Mouse (Mus musculus) heart, embryonic 13.5 days (tissue): ENCODE data around the gene Stat1. TPM values are rescaled to one million over a fixed set of nuclear protein-coding genes. Genes with fewer than 3 reads are reported as not detected.

Experiments
- ATAC-seq: fragments of 200-750 bp; cut with Nextera tagmentation; 2 replicates; pipeline ENCODE4 v1.8.0; 2017; ENCODE audit warnings: moderate TSS enrichment; ENCODE audit not compliant: insufficient number of reproducible peaks, low FRiP score, low TSS enrichment; ENCODE audit errors: extremely low read depth
- H3K27ac ChIP-seq: fragments of 300-500 bp; sonication (generic); replicated peaks from 2 replicates; pipeline ENCODE4 v1.5.1; 2015; ENCODE audit warnings: moderate library complexity, mild to moderate bottlenecking, inconsistent platforms
- H3K27me3 ChIP-seq: fragments of 300-500 bp; sonication (generic); replicated peaks from 2 replicates; pipeline ENCODE4 v1.6.1; 2015; ENCODE audit warnings: mild to moderate bottlenecking, inconsistent platforms
- H3K36me3 ChIP-seq: fragments of 300-500 bp; sonication (generic); 2 replicates; pipeline ENCODE4 v1.6.1; 2015; ENCODE audit warnings: mild to moderate bottlenecking, inconsistent platforms
- H3K4me1 ChIP-seq: fragments of 300-500 bp; sonication (generic); 2 replicates; pipeline ENCODE4 v1.6.1; 2015; ENCODE audit warnings: inconsistent platforms
- H3K4me2 ChIP-seq: fragments of 300-500 bp; sonication (generic); 2 replicates; pipeline ENCODE4 v1.6.1; 2015; ENCODE audit warnings: inconsistent platforms, mild to moderate bottlenecking, moderate library complexity
- H3K4me3 ChIP-seq: fragments of 300-500 bp; sonication (generic); 2 replicates; pipeline ENCODE4 v1.5.1; 2015; ENCODE audit warnings: moderate library complexity, mild to moderate bottlenecking, inconsistent platforms
- H3K9ac ChIP-seq: fragments of 300-500 bp; sonication (generic); 2 replicates; pipeline ENCODE4 v1.6.1; 2015; ENCODE audit warnings: inconsistent platforms, mild to moderate bottlenecking, moderate library complexity
- H3K9me3 ChIP-seq: fragments of 300-500 bp; sonication (generic); 2 replicates; pipeline ENCODE4 v1.6.1; 2016; ENCODE audit warnings: inconsistent platforms
- WGBS: fragments of 180-500 bp; shearing (Covaris S2); methylation state at CpG from one replicate; pipeline ENCODE4 v1.1.7; 2015; ENCODE audit warnings: mixed read lengths; 5-methylcytosine and 5-hydroxymethylcytosine counted together
- polyA plus RNA-seq: library from polyadenylated mRNA; unstranded; fragments of >200 nt; fragmentation: Nextera tagmentation; extraction: Ambion mirVana; gene quantifications from 2 replicates; pipeline ENCODE4 v1.2.1, GENCODE M21; 2015

Gene Stat1
- polyA plus RNA-seq, 1 experiment from 2014 or later: 27.2 TPM

GRCm38 (mm10) chr1:52163707-52164457, 44.6 kb downstream of the Stat1 start:
- H3K27me3 ChIP-seq: no peaks in the 10 kb centered on the region
- H3K4me1 ChIP-seq: no peaks in the 10 kb centered on the region; the same call in 1 of the 2 replicates
- H3K4me3 ChIP-seq: no peak overlapping the region
- no peak overlapping the region for H3K27ac ChIP-seq
- ATAC-seq: no peak
- H3K36me3 ChIP-seq: peaks cover 39% of the 10 kb centered on the region
- no peak overlapping the region for H3K4me2 ChIP-seq
- WGBS: 80% methylated on average over 5 of the region's 5 CpGs
- H3K9me3 ChIP-seq: no peaks in the 10 kb centered on the region
- no peak overlapping the region for H3K9ac ChIP-seq

- Histone ChIP-seq H3K4me1 (peaks cover 14% of the 10 kb centered on the region), H3K4me3 (no peak overlapping the region; the same call in 1 of the 2 replicates), H3K27me3 (no peaks in the 10 kb centered on the region), H3K9me3 (no peaks in the 10 kb centered on the region), H3K36me3 (peaks cover 17% of the 10 kb centered on the region), H3K27ac (peak overlapping the region; percentile 66), H3K9ac (no peak overlapping the region), H3K4me2 (peak overlapping the region; percentile 35)
- 49% methylated on average over 14 of the region's 14 CpGs for WGBS
- ATAC-seq: 0 out of 2 replicates have a peak, but pooled peaks have one; percentile 46
Measured at GRCm38 (mm10) chr1:52166652-52167220, 47.5 kb downstream of the Stat1 start.

GRCm38 (mm10) chr1:52170057-52170456, 50.8 kb downstream of the Stat1 start:
- no peak overlapping the region for H3K27ac ChIP-seq
- no peak overlapping the region for H3K9ac ChIP-seq
- peaks cover 7% of the 10 kb centered on the region for H3K36me3 ChIP-seq
- H3K9me3 ChIP-seq: no peaks in the 10 kb centered on the region
- WGBS: 8% methylated on average over 3 of the region's 3 CpGs
- H3K4me2 ChIP-seq: no peak overlapping the region
- H3K27me3 ChIP-seq: no peaks in the 10 kb centered on the region
- no peak for ATAC-seq
- H3K4me3 ChIP-seq: no peak overlapping the region
- peaks cover 17% of the 10 kb centered on the region for H3K4me1 ChIP-seq

- WGBS: 68% methylated on average over 7 of the region's 7 CpGs
- Histone ChIP-seq H3K4me3 (no peak overlapping the region), H3K27me3 (no peaks in the 10 kb centered on the region), H3K9me3 (no peaks in the 10 kb centered on the region), H3K9ac (no peak overlapping the region), H3K4me2 (peak overlapping the region; percentile 43), H3K27ac (no peak overlapping the region), H3K4me1 (peaks cover 17% of the 10 kb centered on the region), H3K36me3 (peaks cover 5% of the 10 kb centered on the region; the same call in 1 of the 2 replicates)
- ATAC-seq: no peak
Measured at GRCm38 (mm10) chr1:52170747-52171146, 51.5 kb downstream of the Stat1 start.

GRCm38 (mm10) chr1:52171271-52171670, 52.0 kb downstream of the Stat1 start:
- 33% methylated on average over 8 of the region's 8 CpGs for WGBS
- H3K4me3 ChIP-seq: no peak overlapping the region

GRCm38 (mm10) chr1:52175321-52175720, 56.1 kb downstream of the Stat1 start:
- H3K4me1 ChIP-seq: peaks cover 32% of the 10 kb centered on the region
- no peaks in the 10 kb centered on the region for H3K9me3 ChIP-seq
- no peak for ATAC-seq
- no peaks in the 10 kb centered on the region for H3K27me3 ChIP-seq
- H3K36me3 ChIP-seq: 0 out of 2 replicates have a peak, but pooled peaks cover 2% of the 10 kb centered on the region
- H3K9ac ChIP-seq: no peak overlapping the region
- H3K4me2 ChIP-seq: no peak overlapping the region
- WGBS: 75% methylated on average over 5 of the region's 5 CpGs
- H3K4me3 ChIP-seq: no peak overlapping the region
- no peak overlapping the region for H3K27ac ChIP-seq

More at GRCm38 (mm10) chr1:52171271-52171670, 52.0 kb downstream of the Stat1 start:
- H3K4me1 ChIP-seq: peaks cover 23% of the 10 kb centered on the region
- H3K4me2 ChIP-seq: peak overlapping the region; percentile 43
- no peaks in the 10 kb centered on the region for H3K9me3 ChIP-seq
- H3K27me3 ChIP-seq: no peaks in the 10 kb centered on the region
- no peak for ATAC-seq
- no peaks in the 10 kb centered on the region; the same call in 1 of the 2 replicates for H3K36me3 ChIP-seq
- H3K27ac ChIP-seq: no peak overlapping the region
- H3K9ac ChIP-seq: no peak overlapping the region

GRCm38 (mm10) chr1:52175983-52176382, 56.7 kb downstream of the Stat1 start:
- WGBS: 47% methylated on average over 3 of the region's 3 CpGs
- no peak for ATAC-seq
- no peak overlapping the region for H3K4me3 ChIP-seq

GRCm38 (mm10) chr1:52176999-52177398, 57.8 kb downstream of the Stat1 start:
- ATAC-seq: no peak
- 78% methylated on average over 2 of the region's 2 CpGs for whole genome bisulfite sequencing
- no peak overlapping the region for H3K27ac ChIP-seq

More at GRCm38 (mm10) chr1:52175983-52176382, 56.7 kb downstream of the Stat1 start:
- H3K9me3 ChIP-seq: no peaks in the 10 kb centered on the region
- no peak overlapping the region for H3K9ac ChIP-seq
- H3K36me3 ChIP-seq: 0 out of 2 replicates have a peak, but pooled peaks cover 2% of the 10 kb centered on the region
- H3K4me2 ChIP-seq: no peak overlapping the region
- H3K27me3 ChIP-seq: no peaks in the 10 kb centered on the region
- peaks cover 26% of the 10 kb centered on the region for H3K4me1 ChIP-seq
- H3K27ac ChIP-seq: no peak overlapping the region

GRCm38 (mm10) chr1:52179939-52180568, 60.8 kb downstream of the Stat1 start:
- Histone ChIP-seq H3K27me3 (no peaks in the 10 kb centered on the region), H3K27ac (no peak overlapping the region), H3K36me3 (0 out of 2 replicates have a peak, but pooled peaks cover 4% of the 10 kb centered on the region), H3K9me3 (no peaks in the 10 kb centered on the region), H3K9ac (no peak overlapping the region), H3K4me2 (no peak overlapping the region), H3K4me3 (no peak overlapping the region), H3K4me1 (peaks cover 24% of the 10 kb centered on the region)
- ATAC-seq: no peak
- WGBS: 92% methylated on average over 9 of the region's 9 CpGs

More at GRCm38 (mm10) chr1:52176999-52177398, 57.8 kb downstream of the Stat1 start:
- no peaks in the 10 kb centered on the region for H3K9me3 ChIP-seq
- H3K4me3 ChIP-seq: no peak overlapping the region
- peaks cover 18% of the 10 kb centered on the region for H3K4me1 ChIP-seq
- no peak overlapping the region for H3K4me2 ChIP-seq
- no peak overlapping the region for H3K9ac ChIP-seq
- no peaks in the 10 kb centered on the region for H3K27me3 ChIP-seq
- 0 out of 2 replicates have a peak, but pooled peaks cover 2% of the 10 kb centered on the region for H3K36me3 ChIP-seq

GRCm38 (mm10) chr1:52181994-52182393, 62.8 kb downstream of the Stat1 start:
- H3K4me3 ChIP-seq: no peak overlapping the region
- H3K9ac ChIP-seq: no peak overlapping the region
- H3K9me3 ChIP-seq: no peaks in the 10 kb centered on the region
- no peak overlapping the region for H3K27ac ChIP-seq
- ATAC-seq: no peak
- no peak overlapping the region for H3K4me2 ChIP-seq
- H3K4me1 ChIP-seq: peaks cover 12% of the 10 kb centered on the region
- H3K36me3 ChIP-seq: 0 out of 2 replicates have a peak, but pooled peaks cover 4% of the 10 kb centered on the region
- H3K27me3 ChIP-seq: no peaks in the 10 kb centered on the region

GRCm38 (mm10) chr1:52182992-52183391, 63.8 kb downstream of the Stat1 start:
- peaks cover 10% of the 10 kb centered on the region for H3K4me1 ChIP-seq
- H3K9me3 ChIP-seq: no peaks in the 10 kb centered on the region
- H3K27me3 ChIP-seq: no peaks in the 10 kb centered on the region
- no peak for ATAC-seq
- H3K4me3 ChIP-seq: no peak overlapping the region
- no peak overlapping the region for H3K9ac ChIP-seq
- 0 out of 2 replicates have a peak overlapping the region, but pooled peaks have one; percentile 24 for H3K27ac ChIP-seq
- peaks cover 9% of the 10 kb centered on the region for H3K36me3 ChIP-seq
- 87% methylated on average over 2 of the region's 2 CpGs for WGBS
- H3K4me2 ChIP-seq: no peak overlapping the region
